Mouse (Mus musculus) erythroblast, embryonic 14.5 days (primary cell): Measurements from ENCODE around the gene Exoc5. TPM values are rescaled to one million over a fixed set of nuclear protein-coding genes. Genes with fewer than 3 reads are reported as not detected.
"Not testable (repeated sequence)": the region's sequence is repeated elsewhere in the genome, so short reads cannot be mapped to it uniquely, and the experiment has no call there.

ENCODE experiments used
- H3K27me3 ChIP-seq: 2 replicates; pipeline ENCODE4 v1.6.1; 2012; ENCODE audit warnings: inconsistent platforms; ENCODE audit not compliant: control insufficient read depth
- H3K36me3 ChIP-seq: 2 replicates; pipeline ENCODE4 v1.6.1; 2012; ENCODE audit warnings: mild to moderate bottlenecking, inconsistent platforms; ENCODE audit not compliant: control insufficient read depth
- H3K4me1 ChIP-seq: 2 replicates; pipeline ENCODE4 v1.6.1; 2012; ENCODE audit warnings: inconsistent platforms; ENCODE audit not compliant: control insufficient read depth
- H3K4me3 ChIP-seq: replicated peaks from 2 replicates; pipeline ENCODE3; 2012; ENCODE audit warnings: moderate library complexity, mild to moderate bottlenecking, inconsistent platforms
- H3K9me3 ChIP-seq: 2 replicates; pipeline ENCODE4 v1.6.1; 2012; ENCODE audit warnings: low read length, inconsistent platforms, mixed read lengths; ENCODE audit not compliant: control insufficient read depth
- GATA1 ChIP-seq: IDR thresholded peaks from 2 replicates; pipeline ENCODE4 v1.6.1; 2012; ENCODE audit warnings: low read length, inconsistent platforms, mixed read lengths
- TAL1 ChIP-seq: IDR thresholded peaks from 3 replicates; pipeline ENCODE4 v1.6.1; 2012; ENCODE audit warnings: low read length, inconsistent platforms, mixed read lengths
- polyA plus RNA-seq: library from polyadenylated mRNA; stranded (reverse); fragments of >175 nt; gene quantifications from 2 replicates; pipeline ENCODE4 v1.2.3, GENCODE M21; 2012

The Exoc5 gene
- polyA plus RNA-seq: 0.39 and 0.54 TPM in 2 replicates

- H3K9me3 ChIP-seq: no peaks in the 10 kb centered on the region
Observed at GRCm38 (mm10) chr14:49066274-49066823, at the start of gene Exoc5. Gene Exoc5, minus strand, starts transcription at chr14:49066653.

GRCm38 (mm10) chr14:49091755-49092154 is 25.3 kb upstream of the Exoc5 start:
- H3K4me1 ChIP-seq, H3K9me3 ChIP-seq, H3K4me3 ChIP-seq, H3K27me3 ChIP-seq: not testable (repeated sequence)
- H3K36me3 ChIP-seq: peaks cover 10% of the 10 kb centered on the region

More at GRCm38 (mm10) chr14:49066274-49066823, at the start of gene Exoc5:
- TF ChIP-seq GATA1: no peak
- TF ChIP-seq TAL1: no peak
- Histone ChIP-seq H3K27me3 (no peaks in the 10 kb centered on the region), H3K36me3 (peaks cover 2% of the 10 kb centered on the region; the same call in 1 of the 2 replicates), H3K4me1 (peaks cover 43% of the 10 kb centered on the region), H3K4me3 (peak within 1 kb of the TSS; percentile 96)

GRCm38 (mm10) chr14:49091277-49091676 is 24.8 kb upstream of the Exoc5 start:
- Histone ChIP-seq H3K4me1 (no peaks in the 10 kb centered on the region), H3K4me3 (no peak overlapping the region), H3K36me3 (peaks cover 15% of the 10 kb centered on the region), H3K9me3 (no peaks in the 10 kb centered on the region), H3K27me3 (no peaks in the 10 kb centered on the region)
- no peak for TF ChIP-seq TAL1
- TF ChIP-seq GATA1: no peak

- H3K36me3 ChIP-seq: peaks cover 20% of the 10 kb centered on the region
- no peaks in the 10 kb centered on the region for H3K4me1 ChIP-seq
- no peaks in the 10 kb centered on the region for H3K9me3 ChIP-seq
- TF ChIP-seq TAL1: no peak
- TF ChIP-seq GATA1: no peak
- H3K4me3 ChIP-seq: no peak overlapping the region
- H3K27me3 ChIP-seq: no peaks in the 10 kb centered on the region
Observed at GRCm38 (mm10) chr14:49090102-49090501, 23.6 kb upstream of the Exoc5 start.

GRCm38 (mm10) chr14:49089461-49090058 is 23.1 kb upstream of the Exoc5 start:
- no peaks in the 10 kb centered on the region for H3K27me3 ChIP-seq
- H3K4me1 ChIP-seq: no peaks in the 10 kb centered on the region
- no peak overlapping the region for H3K4me3 ChIP-seq
- H3K36me3 ChIP-seq: peaks cover 22% of the 10 kb centered on the region
- TF ChIP-seq GATA1: no peak
- TF ChIP-seq TAL1: no peak
- H3K9me3 ChIP-seq: no peaks in the 10 kb centered on the region

GRCm38 (mm10) chr14:49088155-49089048 is 21.9 kb upstream of the Exoc5 start:
- no peaks in the 10 kb centered on the region for H3K9me3 ChIP-seq
- no peak overlapping the region for H3K4me3 ChIP-seq
- peaks cover 32% of the 10 kb centered on the region for H3K36me3 ChIP-seq
- no peaks in the 10 kb centered on the region for H3K4me1 ChIP-seq
- H3K27me3 ChIP-seq: no peaks in the 10 kb centered on the region
- no peak for TF ChIP-seq TAL1
- no peak for TF ChIP-seq GATA1

- no peaks in the 10 kb centered on the region for H3K9me3 ChIP-seq
- H3K4me3 ChIP-seq: no peak overlapping the region
- no peaks in the 10 kb centered on the region for H3K27me3 ChIP-seq
- no peak for TF ChIP-seq GATA1
- TF ChIP-seq TAL1: no peak
- H3K4me1 ChIP-seq: no peaks in the 10 kb centered on the region
- peaks cover 41% of the 10 kb centered on the region for H3K36me3 ChIP-seq
Observed at GRCm38 (mm10) chr14:49086522-49086921, 20.1 kb upstream of the Exoc5 start.

GRCm38 (mm10) chr14:49078820-49079219 is 12.4 kb upstream of the Exoc5 start:
- Histone ChIP-seq H3K36me3 (peaks cover 40% of the 10 kb centered on the region), H3K9me3 (no peaks in the 10 kb centered on the region), H3K27me3 (no peaks in the 10 kb centered on the region), H3K4me3 (no peak overlapping the region), H3K4me1 (no peaks in the 10 kb centered on the region)
- TF ChIP-seq TAL1 (no peak), GATA1 (no peak)

GRCm38 (mm10) chr14:49074361-49074760 is 7.9 kb upstream of the Exoc5 start:
- Histone ChIP-seq H3K9me3 (no peaks in the 10 kb centered on the region), H3K4me1 (peaks cover 9% of the 10 kb centered on the region), H3K36me3 (peaks cover 23% of the 10 kb centered on the region), H3K4me3 (no peak overlapping the region), H3K27me3 (no peaks in the 10 kb centered on the region)
- TF ChIP-seq GATA1: no peak
- no peak for TF ChIP-seq TAL1
